Mouse (Mus musculus): ENCODE data around the gene Ubl4a.
"Not testable (repeated sequence)": the region's sequence is repeated elsewhere in the genome, so short reads cannot be mapped to it uniquely, and the experiment has no call there.

Gene Ubl4a

DNA sequence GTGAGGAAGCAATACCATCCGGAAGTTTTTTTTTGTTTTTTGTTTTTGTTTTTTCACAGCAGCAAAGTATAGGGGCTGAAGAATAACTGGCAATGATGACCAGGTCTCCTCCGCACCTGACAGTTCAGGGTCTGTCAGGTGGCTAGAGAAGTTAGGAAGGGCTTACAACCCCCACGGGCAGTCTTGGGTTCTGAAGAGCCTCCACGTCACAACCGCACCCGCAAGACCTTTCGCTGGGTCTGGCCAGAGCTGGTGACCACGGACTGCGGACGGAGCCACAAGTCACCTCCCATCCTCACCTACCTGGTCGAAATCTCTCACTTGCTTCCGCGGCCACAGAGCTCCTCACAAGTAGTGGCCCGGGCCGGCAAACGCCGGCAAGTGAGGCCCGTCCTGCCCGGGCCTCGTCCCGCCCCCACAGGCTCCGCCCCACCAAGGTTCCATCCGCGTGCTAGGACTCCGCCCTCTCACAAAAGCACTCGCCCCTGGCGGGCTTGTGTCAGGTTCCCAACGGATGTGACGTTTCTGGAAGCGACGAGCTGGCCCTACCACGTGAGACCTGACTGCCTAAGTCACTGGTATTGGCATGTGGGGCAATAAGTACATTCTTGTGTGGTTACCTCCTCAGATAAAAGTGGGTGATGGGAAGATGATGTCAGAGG is at the start of gene Ubl4a, which contains the start of gene Slc10a3:
TSS of gene Ubl4a (minus strand) at position 331 of the 662 bp plus-strand sequence.
TSS of gene Slc10a3 (minus strand) at position 462 of the 662 bp plus-strand sequence.
- CTCF ChIA-PET, result interaction anchor here (0.5 kb wide), 1 partner anchor 19 kb away, joined by 5 read pairs; no protein-coding TSS in a partner anchor

DNA sequence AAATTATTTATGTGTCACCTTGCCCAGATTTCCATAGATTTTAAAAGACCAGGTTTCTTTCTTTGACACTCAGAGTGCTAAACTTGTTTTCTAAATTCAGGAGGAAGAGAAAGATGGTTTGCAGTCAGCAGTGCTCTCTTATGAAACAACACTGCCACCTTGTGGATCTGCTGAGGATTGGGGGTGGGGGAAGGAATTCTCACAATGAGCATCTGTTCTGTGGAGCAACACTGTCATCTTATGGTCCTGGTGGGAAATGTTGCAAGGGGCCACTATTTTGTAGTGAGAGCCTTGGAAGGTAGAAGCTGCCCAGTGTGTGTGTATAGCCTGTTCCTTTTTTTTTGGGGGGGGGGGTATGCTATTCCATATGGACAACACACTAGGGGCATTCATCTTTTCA is 40.4 kb upstream of the Ubl4a start:
- CTCF ChIA-PET, result interaction anchor here (0.6 kb wide), 1 partner anchor 165 kb away, joined by 8 read pairs; no protein-coding TSS in a partner anchor

DNA sequence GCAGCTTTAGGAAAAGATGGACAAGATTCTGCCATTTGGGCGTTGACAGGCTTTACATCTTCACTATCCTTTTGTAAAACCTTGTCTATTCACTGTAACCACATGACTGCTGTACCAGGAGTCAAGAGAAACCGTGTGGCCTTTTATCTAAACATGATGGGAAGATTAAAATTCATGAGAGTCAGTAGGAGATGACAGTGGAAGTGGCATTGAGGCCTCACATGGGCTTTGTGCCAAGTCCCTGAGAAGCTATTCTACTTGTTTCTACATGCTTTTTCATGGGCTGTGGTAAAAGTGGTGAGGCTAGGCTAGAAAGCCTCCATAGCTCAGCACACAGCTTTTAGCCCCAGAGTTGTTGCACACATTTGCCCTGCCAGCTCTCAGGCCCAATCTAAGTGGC is 35.3 kb upstream of the Ubl4a start:
- CTCF ChIA-PET, result no interaction called here

DNA sequence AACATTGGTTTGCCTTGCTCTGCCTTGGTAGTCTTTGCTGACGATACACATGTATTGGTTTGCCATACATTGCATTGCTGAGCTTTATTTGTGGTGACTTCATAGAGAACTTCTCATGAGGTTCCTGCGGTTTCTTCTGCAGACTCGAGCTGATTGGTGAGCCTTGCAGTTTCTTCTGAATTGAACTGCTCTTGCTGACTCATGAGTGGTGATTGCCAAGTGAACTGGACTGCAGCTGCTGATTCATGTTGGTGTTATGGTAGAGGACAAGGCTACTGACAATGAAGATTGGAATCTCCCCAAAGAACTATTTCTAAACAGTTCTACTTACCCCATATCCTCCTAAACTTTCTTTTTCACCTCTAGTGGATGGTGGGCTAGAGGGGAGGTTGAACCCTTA is 27.1 kb upstream of the Ubl4a start:
- CTCF ChIA-PET, result no interaction called here

DNA sequence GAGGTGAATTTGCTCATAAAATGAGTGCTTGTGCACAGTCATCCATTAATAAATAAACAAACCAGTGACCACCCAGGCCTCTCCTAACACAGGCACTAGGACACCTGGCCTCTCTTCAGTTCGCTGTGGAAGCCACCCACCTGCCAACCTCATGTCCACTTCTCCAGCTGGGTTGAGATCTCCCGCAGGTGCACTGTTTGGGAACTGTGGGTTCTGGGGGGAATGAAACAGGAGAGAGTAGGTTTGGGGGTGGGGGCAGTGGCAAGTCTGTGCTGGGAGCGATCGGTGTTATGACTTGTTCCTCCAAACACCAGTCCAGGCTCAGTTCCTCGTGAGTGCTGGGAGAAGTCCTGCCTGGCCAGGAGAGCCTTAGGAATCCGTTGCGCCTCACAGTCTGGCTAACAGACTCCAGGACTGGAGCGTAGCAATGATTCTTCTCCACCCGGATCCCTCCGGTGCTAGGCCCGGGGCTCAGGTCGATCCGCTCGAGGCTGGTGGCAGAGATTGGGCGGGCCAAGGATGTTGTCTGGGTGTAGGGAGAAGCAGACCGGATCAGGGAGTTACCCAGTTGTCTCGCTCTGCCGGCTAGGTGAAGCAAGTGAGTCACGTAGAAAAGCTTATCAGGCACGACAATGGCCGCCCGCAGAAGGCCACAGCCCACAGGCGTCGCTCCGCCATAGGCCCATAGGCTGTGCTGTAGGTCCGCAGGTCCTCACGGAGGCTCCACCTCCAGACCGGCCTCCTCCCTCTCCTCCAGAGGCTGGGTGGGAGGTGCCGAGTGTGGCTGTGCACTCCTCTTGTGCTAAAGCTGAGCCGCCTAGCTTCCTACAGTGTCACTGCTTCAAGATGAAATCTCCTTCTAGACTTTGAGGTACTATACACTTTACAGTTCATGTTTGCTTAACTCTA is 19.8 kb upstream of the Ubl4a start, which contains the start of the genes Fam3a and Ikbkg:
TSS of gene Fam3a (minus strand) at position 738 of the 909 bp plus-strand sequence.
TSS of gene Ikbkg (plus strand) at position 756 of the 909 bp plus-strand sequence.
- CTCF ChIA-PET, result interaction anchor here (0.7 kb wide), 1 partner anchor 20 kb away, joined by 5 read pairs; the partner anchor contains the start of genes Slc10a3 and Ubl4a

DNA sequence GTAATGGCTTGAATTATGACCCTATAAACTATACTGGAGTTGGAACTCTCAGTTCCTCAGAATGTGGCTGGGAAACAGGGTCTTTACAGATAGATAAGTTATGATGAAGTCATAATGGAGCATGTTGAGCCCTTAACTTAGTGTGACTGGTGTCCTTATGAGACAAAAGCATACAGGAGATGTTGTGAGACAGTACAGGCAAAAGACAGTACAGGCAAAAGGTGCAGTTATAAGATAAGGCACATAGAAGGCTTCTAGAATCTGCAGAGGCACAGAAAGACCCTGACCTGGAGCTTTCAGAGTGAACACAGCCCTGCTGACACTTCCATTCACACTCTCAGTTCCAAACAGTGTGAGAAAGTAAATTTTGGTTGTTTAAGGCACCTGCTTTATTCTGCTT is 15.1 kb upstream of the Ubl4a start:
- CTCF ChIA-PET, result no interaction called here

DNA sequence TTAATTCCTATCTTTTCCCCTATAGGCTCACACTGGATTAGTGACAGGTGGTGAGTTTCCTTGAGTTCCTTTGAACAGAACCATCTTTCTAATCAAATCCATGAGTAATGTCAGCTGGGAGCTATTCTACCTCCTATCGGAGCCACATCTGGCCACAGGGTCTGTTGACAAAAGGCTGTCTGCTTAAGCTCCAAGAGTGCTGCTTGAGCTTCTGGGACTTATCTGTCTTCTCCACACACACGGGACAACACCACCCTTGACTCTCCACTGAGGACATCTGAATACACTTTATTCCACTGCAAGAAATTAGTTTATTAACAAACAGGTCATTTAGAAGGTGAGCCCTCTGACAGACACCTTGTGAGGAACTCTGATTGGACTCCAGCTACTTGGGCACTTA is 11.4 kb upstream of the Ubl4a start:
- CTCF ChIA-PET, result no interaction called here

DNA sequence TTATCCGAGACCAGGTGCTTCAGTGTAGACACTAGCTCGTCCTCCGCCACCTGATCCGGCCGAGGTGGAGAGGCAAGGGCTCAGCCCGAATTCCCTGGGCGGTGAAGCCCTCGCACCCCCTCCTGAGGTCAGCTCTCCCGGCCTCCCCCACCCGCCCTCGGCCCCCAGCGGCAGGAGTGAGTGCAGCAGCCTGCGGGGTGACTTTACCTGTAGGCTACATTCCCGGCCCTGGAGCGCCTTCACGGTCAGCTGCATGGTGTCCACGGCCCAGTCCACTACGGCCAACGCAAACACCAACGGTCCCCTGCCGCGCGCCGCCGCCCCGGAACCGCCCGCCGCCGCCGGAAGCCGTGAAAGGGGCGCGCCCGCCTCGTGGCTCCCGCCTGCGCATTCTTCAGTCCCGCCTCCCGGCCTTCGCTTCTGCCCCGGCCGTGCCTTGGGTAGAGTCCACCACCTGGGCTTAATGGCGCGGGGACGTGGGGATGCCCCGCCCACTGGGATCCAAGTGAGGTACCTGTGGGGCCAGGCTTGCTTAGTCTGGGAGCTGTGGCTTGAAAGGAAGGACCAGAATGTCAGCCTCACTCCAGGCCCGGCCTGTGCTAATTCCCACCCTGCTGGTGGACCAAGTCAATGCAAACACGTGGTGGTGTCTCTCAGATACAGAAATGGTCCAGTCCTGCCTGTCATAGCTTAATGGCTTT is 4.7 kb downstream of the Ubl4a start:
- CTCF ChIA-PET, result interaction anchor here (0.6 kb wide), 1 partner anchor 419 kb away, joined by 5 read pairs; no protein-coding TSS in a partner anchor

DNA sequence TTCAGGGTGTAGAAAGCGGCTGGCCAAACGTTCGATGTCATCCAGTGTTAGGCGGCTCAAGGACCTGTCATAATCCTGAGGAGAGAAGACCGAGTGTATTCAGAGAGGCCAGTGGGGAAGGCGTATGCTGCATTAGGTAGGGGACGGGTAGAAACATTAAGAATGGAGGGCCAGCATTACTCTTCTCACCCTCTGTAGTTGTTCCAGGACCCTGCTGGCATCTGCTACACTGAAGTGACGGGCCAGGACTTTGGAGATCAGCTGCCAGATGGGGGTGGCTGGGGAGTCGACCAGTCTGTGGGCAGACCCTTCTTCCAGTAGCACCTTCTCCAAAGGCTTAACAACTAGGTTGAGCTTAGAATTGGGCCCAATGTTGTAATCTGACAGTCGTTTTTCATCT is 5.5 kb downstream of the Ubl4a start:
- CTCF ChIA-PET, result interaction anchor here (0.6 kb wide), 1 partner anchor 466 kb away, joined by 4 read pairs; no protein-coding TSS in a partner anchor

DNA sequence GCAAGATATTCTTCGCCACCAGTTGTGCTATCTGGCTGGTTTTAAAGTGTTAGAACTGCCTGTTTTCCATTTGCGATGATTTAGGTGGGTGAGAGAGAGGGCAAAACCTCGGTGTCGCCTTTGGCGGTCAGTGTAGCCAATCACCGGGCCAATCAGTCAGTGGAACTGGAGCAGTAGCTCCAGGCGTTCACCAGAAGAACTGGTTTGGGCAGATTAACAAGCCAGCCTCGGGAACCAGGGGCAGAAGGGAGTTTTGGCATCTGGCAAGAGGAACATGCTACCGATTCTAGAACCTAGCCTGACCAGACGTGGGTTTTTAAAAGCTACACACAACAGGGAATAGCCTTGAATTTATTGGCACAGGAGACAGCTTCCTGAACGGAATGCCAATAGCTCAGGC is 13.8 kb downstream of the Ubl4a start:
- CTCF ChIA-PET, result no interaction called here

DNA sequence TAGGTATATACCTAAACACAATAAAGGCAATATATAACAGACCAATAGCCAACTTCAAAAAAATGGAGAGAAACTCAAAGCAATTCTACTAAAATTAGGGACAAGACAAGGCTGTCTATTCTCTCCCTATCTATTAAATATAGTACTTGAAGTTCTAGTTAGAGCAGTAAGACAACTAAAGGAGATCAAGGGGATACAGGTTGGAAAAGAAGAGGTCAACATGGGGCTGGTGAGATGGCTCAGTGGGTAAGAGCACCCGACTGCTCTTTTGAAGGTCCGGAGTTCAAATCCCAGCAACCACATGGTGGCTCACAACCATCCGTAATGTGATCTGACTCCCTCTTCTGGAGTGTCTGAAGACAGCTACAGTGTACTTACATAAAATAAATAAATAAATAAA is 15.9 kb downstream of the Ubl4a start:
- CTCF ChIA-PET, result not testable (repeated sequence)

DNA sequence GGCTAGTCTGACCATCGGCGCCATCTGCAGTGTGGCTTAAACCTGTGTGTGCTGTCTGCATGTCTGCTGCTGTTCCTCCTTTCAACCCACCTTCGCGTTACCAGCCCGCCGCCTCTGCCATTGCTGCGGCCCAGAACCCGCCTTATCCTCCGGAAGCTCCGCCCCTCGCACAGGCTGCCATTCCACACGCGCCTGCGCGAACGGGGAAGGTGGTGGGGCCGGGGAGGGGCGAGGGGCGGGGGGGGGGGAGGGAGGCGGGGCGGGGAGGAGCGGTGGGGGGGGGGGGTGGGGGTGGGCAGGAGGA is 19.6 kb downstream of the Ubl4a start, which contains the start of gene Lage3:
TSS of gene Lage3 (minus strand) at position 152 of the 304 bp plus-strand sequence.
- CTCF ChIA-PET, result no interaction called here

DNA sequence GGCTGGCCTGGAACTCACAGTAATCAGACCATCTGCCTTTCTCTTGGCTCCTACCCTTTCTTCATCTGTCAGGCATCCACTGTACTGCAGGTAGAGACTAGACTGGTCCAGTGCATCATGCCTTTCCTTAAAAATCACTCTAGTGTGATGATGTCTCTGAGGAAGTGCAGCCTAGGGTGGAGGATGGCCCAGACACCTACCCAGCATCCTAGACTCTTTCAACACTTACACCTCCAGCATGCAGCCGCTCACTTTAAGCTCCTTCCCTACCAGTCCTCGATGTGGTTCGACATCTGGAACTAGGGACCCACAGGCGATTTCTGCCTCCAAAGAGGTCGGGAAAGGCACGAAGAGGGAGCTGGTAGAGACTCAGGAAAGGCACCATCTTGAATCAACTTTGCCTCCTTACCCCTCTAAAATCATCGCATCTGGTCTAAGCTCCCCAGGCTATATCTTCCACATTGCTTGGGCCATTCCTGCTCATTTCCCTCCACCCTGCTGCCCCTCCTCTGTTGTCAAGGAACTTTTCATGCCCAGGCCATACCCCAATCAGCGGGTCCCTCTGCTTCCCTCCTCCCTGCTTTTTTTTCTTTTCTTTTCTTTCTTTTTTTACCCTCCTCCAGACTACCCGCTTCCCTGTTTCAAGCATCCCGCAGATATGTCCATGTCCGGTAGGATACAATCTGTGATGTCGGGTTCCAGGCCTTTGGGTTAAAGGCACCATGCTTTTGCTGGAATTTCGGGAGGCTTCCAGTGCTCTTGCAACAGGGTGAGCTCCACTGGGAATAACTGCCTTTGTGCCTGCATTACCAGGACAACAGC is 20.2 kb downstream of the Ubl4a start:
- CTCF ChIA-PET, result no interaction called here

DNA sequence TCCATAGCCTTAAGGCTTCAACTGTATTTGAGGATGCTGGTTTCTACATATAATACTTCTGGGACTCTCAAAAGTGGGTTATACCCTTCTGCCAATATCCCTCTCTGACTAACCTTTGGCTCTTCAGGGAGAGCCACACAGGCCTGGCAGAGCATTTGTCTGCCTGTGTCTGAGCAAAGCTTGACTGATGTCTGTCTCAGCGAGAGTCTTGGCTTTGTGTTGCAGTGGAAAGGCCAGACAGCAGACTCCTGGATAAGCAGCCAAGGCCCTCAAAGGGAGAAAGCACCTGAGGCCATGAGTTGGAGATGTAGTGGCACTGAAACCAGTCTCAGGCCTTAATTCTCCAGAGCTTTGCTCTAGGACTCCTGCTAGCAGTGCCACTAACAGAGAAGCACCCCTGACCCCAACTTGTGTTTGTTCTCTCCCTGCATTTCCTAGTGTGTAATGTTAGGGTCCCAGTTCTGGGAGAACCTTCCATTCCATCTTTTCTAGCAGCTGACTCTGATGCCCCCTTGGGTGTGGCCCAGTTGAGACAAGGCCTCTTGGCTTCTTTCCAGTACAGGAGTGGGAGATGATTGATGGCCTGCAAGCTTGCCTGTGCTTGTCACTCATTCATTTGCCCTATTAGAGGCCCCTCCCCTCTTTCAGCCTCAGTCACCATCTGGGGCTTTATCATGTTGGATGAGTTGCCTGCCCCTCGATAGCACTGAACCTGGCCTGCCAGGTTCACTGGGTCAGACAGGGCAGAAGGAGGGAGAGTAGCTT is 42.7 kb downstream of the Ubl4a start:
- CTCF ChIA-PET, result interaction anchor here (0.6 kb wide), 1 partner anchor 93 kb away, joined by 3 read pairs; no protein-coding TSS in a partner anchor

DNA sequence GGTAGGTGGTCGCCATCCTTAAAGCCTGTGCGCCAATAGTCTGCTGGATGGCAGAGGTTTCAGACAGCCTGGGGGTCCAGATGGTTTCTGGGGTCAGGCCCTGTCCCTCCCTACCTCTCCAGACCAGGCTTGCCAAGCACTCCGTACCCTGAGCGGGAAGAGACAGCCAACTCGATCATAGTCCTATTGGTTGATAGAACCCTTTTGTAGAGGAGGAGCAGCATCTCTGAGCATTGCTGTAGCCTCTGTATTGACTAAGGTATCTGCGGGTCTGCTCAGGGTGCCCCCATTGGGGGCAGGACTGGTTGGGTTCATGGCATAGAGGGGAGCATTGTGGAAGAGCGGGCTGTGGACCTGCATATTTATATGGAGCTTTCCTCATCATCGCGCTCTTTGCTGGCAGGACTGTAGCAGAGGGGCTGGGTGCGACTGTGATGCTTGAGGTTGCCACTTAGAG is 43.8 kb downstream of the Ubl4a start:
- CTCF ChIA-PET, result interaction anchor here (0.5 kb wide), 1 partner anchor 584 kb away, joined by 3 read pairs; no protein-coding TSS in a partner anchor

DNA sequence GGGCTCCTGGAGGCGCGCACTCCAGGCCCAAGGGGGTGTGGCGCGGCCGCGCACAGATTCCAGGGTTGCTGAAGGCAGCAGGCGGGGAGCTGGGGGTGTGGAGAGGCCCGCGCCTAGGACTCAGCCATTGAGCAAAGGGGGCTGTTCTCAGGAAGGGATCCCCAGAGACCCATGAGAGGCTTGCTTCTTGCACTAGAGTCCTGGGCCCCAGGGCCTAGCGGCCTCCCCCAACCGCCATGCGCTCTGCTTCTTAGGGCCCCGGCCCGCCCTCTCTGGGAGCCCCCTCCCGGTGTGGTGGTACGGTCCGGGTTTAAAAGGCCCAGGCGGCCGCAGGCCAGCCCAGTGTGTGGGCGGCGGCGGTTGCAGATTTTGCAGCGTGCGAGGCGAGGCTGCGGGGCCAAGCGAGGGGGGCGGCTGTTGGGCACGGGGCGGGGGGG is 44.3 kb downstream of the Ubl4a start, which contains the start of gene Plxna3:
TSS of gene Plxna3 (plus strand) at position 342 of the 437 bp plus-strand sequence.
- CTCF ChIA-PET, result no interaction called here
